Mouse (Mus musculus): ENCODE data around the gene Vmn2r18.

The Vmn2r18 gene

GRCm38 (mm10) chr5:151605921-151606320 lies at the start of gene Vmn2r18:
Vmn2r18 (minus strand) TSS chr5:151606021.
- DNase-seq (ENCODE audit: low spot score in 2 of 2): no peak

GRCm38 (mm10) chr5:151651411-151651784 lies 45.6 kb upstream of the Vmn2r18 start:
- no peak for DNase-seq (ENCODE audit: low spot score in 2 of 2)

GRCm38 (mm10) chr5:151650700-151651410 lies 45.0 kb upstream of the Vmn2r18 start, which contains the start of gene Rfc3:
Rfc3 (minus strand) TSS chr5:151651242.
- peak; percentile 96 to 97 for DNase-seq (ENCODE audit: low spot score in 2 of 2)

- DNase-seq (ENCODE audit: low spot score in 2 of 2): peak in 1 of 2 experiments; percentile 2
These were observed 39.0 kb upstream of the Vmn2r18 start for GRCm38 (mm10) chr5:151644845-151645244.

- no peak for DNase-seq (ENCODE audit: low spot score in 2 of 2)
These were observed 37.0 kb upstream of the Vmn2r18 start for GRCm38 (mm10) chr5:151642867-151643266.

GRCm38 (mm10) chr5:151642102-151642501 lies 36.3 kb upstream of the Vmn2r18 start:
- no peak for DNase-seq (ENCODE audit: low spot score in 2 of 2)

- no peak for DNase-seq (ENCODE audit: low spot score in 2 of 2)
These were observed 4.1 kb downstream of the Vmn2r18 start for GRCm38 (mm10) chr5:151601696-151602095.
